Mouse (Mus musculus): ENCODE measurements around the gene Sorbs1. TPM values are rescaled to one million over a fixed set of nuclear protein-coding genes. Genes with fewer than 3 reads are reported as not detected.

Gene Sorbs1
- total RNA-seq, 2 experiments from 2014 or later = 124 to 140 TPM

- intact Hi-C loops (cut with DNase I) = no loop called here
- DNase-seq (ENCODE audit: low spot score in 2 of 2) = no peak
Observed at GRCm38 (mm10) chr19:40454096-40454495, 59.5 kb downstream of the Sorbs1 start.

- intact Hi-C loops (cut with DNase I) = no loop called here
- no peak for DNase-seq (ENCODE audit: low spot score in 2 of 2)
Observed at GRCm38 (mm10) chr19:40452201-40452600, 61.4 kb downstream of the Sorbs1 start.

- intact Hi-C loops (cut with DNase I) = no loop called here
- no peak for DNase-seq (ENCODE audit: low spot score in 2 of 2)
Observed at GRCm38 (mm10) chr19:40451307-40451706, 62.3 kb downstream of the Sorbs1 start.

GRCm38 (mm10) chr19:40446525-40446924, 67.1 kb downstream of the Sorbs1 start:
- DNase-seq (ENCODE audit: low spot score in 2 of 2) = peak in 1 of 2 experiments; percentile 90
- intact Hi-C loops (cut with DNase I) = no loop called here

- no peak for DNase-seq (ENCODE audit: low spot score in 2 of 2)
- intact Hi-C loops (cut with DNase I) = no loop called here
Observed at GRCm38 (mm10) chr19:40442377-40442776, 71.2 kb downstream of the Sorbs1 start.

- DNase-seq (ENCODE audit: low spot score in 2 of 2) = no peak
Observed at GRCm38 (mm10) chr19:40440951-40441350, 72.6 kb downstream of the Sorbs1 start.

GRCm38 (mm10) chr19:40438907-40439306, 74.7 kb downstream of the Sorbs1 start:
- DNase-seq (ENCODE audit: low spot score in 2 of 2) = no peak
- intact Hi-C loops (cut with DNase I) = loop anchor here (5.0 kb wide), 1 partner anchor 73 kb away; the partner anchor contains the start of gene Sorbs1

More at GRCm38 (mm10) chr19:40440951-40441350, 72.6 kb downstream of the Sorbs1 start:
- intact Hi-C loops (cut with DNase I) = no loop called here

GRCm38 (mm10) chr19:40437651-40438068, 75.9 kb downstream of the Sorbs1 start:
- intact Hi-C loops (cut with DNase I) = loop anchor here (2.0 to 5.0 kb wide), 2 partner anchors 43 to 75 kb away; partner anchors contain the start of gene Sorbs1
- DNase-seq (ENCODE audit: low spot score in 2 of 2) = no peak

GRCm38 (mm10) chr19:40436465-40437200, 76.9 kb downstream of the Sorbs1 start:
- intact Hi-C loops (cut with DNase I) = loop anchor here (2.0 to 5.0 kb wide), 2 partner anchors 42 to 76 kb away; partner anchors contain the start of gene Sorbs1
- DNase-seq (ENCODE audit: low spot score in 2 of 2) = no peak

GRCm38 (mm10) chr19:40435797-40436196, 77.8 kb downstream of the Sorbs1 start:
- no peak for DNase-seq (ENCODE audit: low spot score in 2 of 2)
- intact Hi-C loops (cut with DNase I) = loop anchor here (2.0 to 5.0 kb wide), 2 partner anchors 41 to 77 kb away; partner anchors contain the start of gene Sorbs1

- intact Hi-C loops (cut with DNase I) = loop anchor here (5.0 kb wide), 1 partner anchor 77 kb away; the partner anchor contains the start of gene Sorbs1
- DNase-seq (ENCODE audit: low spot score in 2 of 2) = no peak
Observed at GRCm38 (mm10) chr19:40435045-40435444, 78.5 kb downstream of the Sorbs1 start.

GRCm38 (mm10) chr19:40434042-40434869, 79.3 kb downstream of the Sorbs1 start:
- intact Hi-C loops (cut with DNase I) = no loop called here
- DNase-seq (ENCODE audit: low spot score in 2 of 2) = peak; percentile 60 to 63

GRCm38 (mm10) chr19:40433316-40433912, 80.2 kb downstream of the Sorbs1 start:
- DNase-seq (ENCODE audit: low spot score in 2 of 2) = no peak
- intact Hi-C loops (cut with DNase I) = no loop called here

GRCm38 (mm10) chr19:40431969-40432368, 81.6 kb downstream of the Sorbs1 start:
- DNase-seq (ENCODE audit: low spot score in 2 of 2) = no peak

GRCm38 (mm10) chr19:40429572-40429971, 84.0 kb downstream of the Sorbs1 start:
- intact Hi-C loops (cut with DNase I) = no loop called here
- no peak for DNase-seq (ENCODE audit: low spot score in 2 of 2)

More at GRCm38 (mm10) chr19:40431969-40432368, 81.6 kb downstream of the Sorbs1 start:
- intact Hi-C loops (cut with DNase I) = no loop called here

- no peak for DNase-seq (ENCODE audit: low spot score in 2 of 2)
- intact Hi-C loops (cut with DNase I) = no loop called here
Observed at GRCm38 (mm10) chr19:40429169-40429568, 84.4 kb downstream of the Sorbs1 start.

- peak in 1 of 2 experiments; percentile 18 for DNase-seq (ENCODE audit: low spot score in 2 of 2)
- intact Hi-C loops (cut with DNase I) = no loop called here
Observed at GRCm38 (mm10) chr19:40426103-40426960, 87.2 kb downstream of the Sorbs1 start.

- DNase-seq (ENCODE audit: low spot score in 2 of 2) = no peak
- intact Hi-C loops (cut with DNase I) = no loop called here
Observed at GRCm38 (mm10) chr19:40425326-40425725, 88.3 kb downstream of the Sorbs1 start.

- intact Hi-C loops (cut with DNase I) = no loop called here
- no peak for DNase-seq (ENCODE audit: low spot score in 2 of 2)
Observed at GRCm38 (mm10) chr19:40421037-40421436, 92.5 kb downstream of the Sorbs1 start.
